Mouse (Mus musculus): ENCODE data around the gene Hist1h3a. TPM values are rescaled to one million over a fixed set of nuclear protein-coding genes. Genes with fewer than 3 reads are reported as not detected.
"Not testable (repeated sequence)": the region's sequence is repeated elsewhere in the genome, so short reads cannot be mapped to it uniquely, and the experiment has no call there.

Gene Hist1h3a
- polyA plus RNA-seq, 1 experiment: 0.43 TPM

DNA sequence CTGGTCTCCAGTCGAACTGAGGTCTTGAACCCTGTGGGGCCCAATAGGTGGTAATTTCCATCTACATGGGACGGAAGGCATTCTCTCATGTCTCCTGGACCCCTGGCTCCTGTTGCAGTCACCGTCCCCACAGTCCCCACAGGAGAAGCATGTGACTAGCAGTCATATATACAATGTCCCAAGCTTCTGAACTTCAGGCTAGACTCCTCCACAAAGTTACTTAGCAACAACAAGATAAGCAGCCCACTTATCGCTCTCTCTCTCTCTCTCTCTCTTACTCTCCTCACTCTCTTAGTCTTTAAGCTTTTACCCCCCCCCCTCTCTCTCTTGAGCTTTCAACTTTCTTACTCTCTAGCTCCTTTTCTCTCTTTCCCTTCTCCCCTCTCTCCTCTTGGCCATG lies 37.9 kb downstream of the Hist1h3a start:
- DNase-seq: no peak
- Histone ChIP-seq H3K27me3 (ENCODE audit: control insufficient read depth, insufficient read depth, low read length) (no peaks in the 10 kb centered on the region), H3K4me1 (ENCODE audit: control insufficient read depth, insufficient read depth, low read length) (no peaks in the 10 kb centered on the region), H3K4me3 (replicated peaks; ENCODE audit: insufficient read depth, low read depth, low read length) (no peak overlapping the region), H3K27ac (ENCODE audit: insufficient read depth, low read length) (no peak overlapping the region)
- TF ChIP-seq POLR2A (IDR thresholded peaks at IDR 0.05; ENCODE audit: borderline replicate concordance, insufficient read depth, low read length): no peak
- TF ChIP-seq CTCF (IDR thresholded peaks at IDR 0.05; ENCODE audit: borderline replicate concordance, insufficient read depth, low read depth, low read length): no peak
- WGBS: 83% methylated on average over 4 of the region's 4 CpGs

DNA sequence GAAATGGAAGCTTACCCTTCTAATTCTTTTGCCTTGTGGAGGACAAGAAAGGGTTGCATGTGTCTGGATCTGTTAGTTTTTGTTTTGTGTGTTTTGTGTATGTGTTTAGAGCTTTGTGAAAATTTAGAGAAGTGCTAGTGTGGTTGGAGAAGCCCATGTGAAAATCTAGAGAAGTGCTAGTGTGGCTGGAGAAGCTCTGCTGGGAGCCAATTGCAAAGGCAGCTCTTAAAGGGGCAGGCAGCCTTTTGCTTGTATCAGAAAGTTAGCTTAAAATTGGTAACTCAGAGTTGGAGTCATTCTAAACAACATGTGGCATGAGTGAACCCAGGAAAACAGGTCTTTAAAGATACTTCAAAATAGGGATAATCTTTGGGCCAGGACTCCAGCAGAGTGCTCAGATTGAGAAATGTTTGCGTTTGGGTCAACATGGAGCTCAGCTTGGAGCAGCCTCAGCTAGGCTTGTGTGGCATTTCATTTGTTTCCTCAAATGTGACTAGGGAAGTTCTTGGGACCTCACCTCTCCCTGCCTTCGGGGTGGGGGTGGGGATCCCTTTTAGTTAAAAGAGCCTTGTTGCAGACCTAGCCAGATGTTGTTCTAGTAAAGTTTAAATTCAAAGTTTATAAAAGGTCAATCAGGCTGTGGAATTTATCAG lies 44.5 kb downstream of the Hist1h3a start:
- H3K27ac ChIP-seq (ENCODE audit: insufficient read depth, low read length); DNase-seq; H3K4me1 ChIP-seq (ENCODE audit: control insufficient read depth, insufficient read depth, low read length); H3K27me3 ChIP-seq (ENCODE audit: control insufficient read depth, insufficient read depth, low read length); H3K4me3 ChIP-seq (replicated peaks; ENCODE audit: insufficient read depth, low read depth, low read length): not testable (repeated sequence)
- 23% methylated on average over 2 of the region's 2 CpGs for whole genome bisulfite sequencing

DNA sequence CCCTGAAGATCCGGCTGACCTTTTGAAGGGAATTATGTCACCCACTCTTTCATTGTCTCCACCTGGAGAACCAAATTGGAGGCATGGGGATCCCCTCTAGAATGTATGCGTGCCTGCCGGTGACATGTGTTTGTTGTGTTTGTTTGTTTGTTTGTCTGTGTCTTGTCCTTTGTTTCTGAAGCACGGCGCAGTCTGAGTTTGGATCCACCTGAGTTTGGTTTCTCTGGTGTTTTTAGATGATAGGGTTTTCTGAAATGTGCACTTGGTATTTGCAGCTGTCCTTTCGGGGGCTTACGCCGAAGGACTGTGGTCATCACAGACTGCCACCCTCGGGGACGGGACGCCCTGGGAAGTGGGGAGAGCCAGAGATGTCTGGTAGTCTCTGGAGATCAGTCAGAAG lies 45.0 kb downstream of the Hist1h3a start:
- Histone ChIP-seq H3K27me3 (ENCODE audit: control insufficient read depth, insufficient read depth, low read length) (no peaks in the 10 kb centered on the region), H3K4me3 (replicated peaks; ENCODE audit: insufficient read depth, low read depth, low read length) (no peak overlapping the region), H3K27ac (ENCODE audit: insufficient read depth, low read length) (no peak overlapping the region), H3K4me1 (ENCODE audit: control insufficient read depth, insufficient read depth, low read length) (no peaks in the 10 kb centered on the region)
- no peak for TF ChIP-seq POLR2A (IDR thresholded peaks at IDR 0.05; ENCODE audit: borderline replicate concordance, insufficient read depth, low read length)
- TF ChIP-seq CTCF (IDR thresholded peaks at IDR 0.05; ENCODE audit: borderline replicate concordance, insufficient read depth, low read depth, low read length): no peak
- WGBS: 59% methylated on average over 11 of the region's 11 CpGs
- DNase-seq: no peak

DNA sequence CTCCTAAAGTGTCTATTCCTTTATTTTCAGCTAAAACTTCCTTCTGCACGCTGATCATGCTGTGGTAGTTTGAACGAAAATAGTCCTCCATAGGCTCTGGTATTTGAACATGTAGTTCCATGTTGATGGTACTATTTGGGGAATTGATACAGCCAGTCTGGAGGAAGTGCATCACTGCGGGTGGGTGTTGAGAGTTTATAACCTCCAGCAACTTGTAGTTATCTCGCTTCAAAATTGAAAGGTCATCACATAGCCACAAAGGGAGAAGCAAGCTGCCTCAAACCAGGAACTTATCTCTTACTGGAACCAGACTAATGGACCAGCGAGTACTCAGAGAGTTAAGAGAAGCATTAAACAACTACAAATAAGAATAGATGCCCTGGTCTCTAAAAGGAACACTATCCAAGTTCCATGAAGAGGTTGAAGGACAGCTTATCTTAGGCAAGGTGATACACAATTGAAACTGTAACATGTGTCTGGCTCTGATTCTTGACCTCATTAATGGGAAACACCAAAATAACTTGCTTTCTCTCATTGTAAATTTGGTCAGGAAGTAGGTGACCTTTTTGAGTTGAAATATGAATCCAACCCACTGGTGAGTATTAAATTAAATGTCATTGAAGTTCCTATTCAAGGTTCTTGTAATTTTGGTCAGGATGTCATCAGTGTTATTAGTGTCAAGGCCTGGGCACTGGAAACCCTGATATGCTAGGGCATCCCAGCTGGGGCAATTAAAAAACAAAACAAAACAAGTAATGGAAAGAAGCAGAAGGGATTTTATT lies 45.7 kb downstream of the Hist1h3a start:
- TF ChIP-seq CTCF (IDR thresholded peaks at IDR 0.05; ENCODE audit: borderline replicate concordance, insufficient read depth, low read depth, low read length) (no peak), POLR2A (IDR thresholded peaks at IDR 0.05; ENCODE audit: borderline replicate concordance, insufficient read depth, low read length) (no peak)
- WGBS: 82% methylated on average over 5 of the region's 5 CpGs
- H3K27me3 ChIP-seq (ENCODE audit: control insufficient read depth, insufficient read depth, low read length): no peaks in the 10 kb centered on the region
- no peak for DNase-seq
- no peak overlapping the region for H3K27ac ChIP-seq (ENCODE audit: insufficient read depth, low read length)
- no peak overlapping the region for H3K4me3 ChIP-seq (replicated peaks; ENCODE audit: insufficient read depth, low read depth, low read length)
- H3K4me1 ChIP-seq (ENCODE audit: control insufficient read depth, insufficient read depth, low read length): no peaks in the 10 kb centered on the region

Other genes with a start within 250 kb of the Hist1h3a start
- gene Hist1h4h, start 231.3 kb downstream of the Hist1h3a start, polyA plus RNA-seq (2012; rRNA removed): 33.0 and 35.8 TPM in 2 replicates
- gene Hist1h2af, start 228.5 kb downstream of the Hist1h3a start, polyA plus RNA-seq (2012; rRNA removed): 0.60 and 2.4 TPM in 2 replicates
- gene Hist1h3g, start 227.0 kb downstream of the Hist1h3a start, polyA plus RNA-seq (2012; rRNA removed): 0.29 TPM in 1 of 2 replicates, not detected in the other
- 0.33 and 0.34 TPM in 2 replicates for gene Hist1h2bh, start 219.0 kb downstream of the Hist1h3a start, polyA plus RNA-seq (2012; rRNA removed)
- gene Hist1h3f, start 218.3 kb downstream of the Hist1h3a start, polyA plus RNA-seq (2012; rRNA removed): 0.32 and 0.33 TPM in 2 replicates
- 4.7 and 7.0 TPM in 2 replicates for gene Hist1h4f, start 210.7 kb downstream of the Hist1h3a start, polyA plus RNA-seq (2012; rRNA removed)
- gene Hist1h1d, start 209.1 kb downstream of the Hist1h3a start, polyA plus RNA-seq (2012; rRNA removed): 0.05 and 0.14 TPM in 2 replicates
- 1.5 and 3.2 TPM in 2 replicates for gene Hist1h3e, start 200.0 kb downstream of the Hist1h3a start, polyA plus RNA-seq (2012; rRNA removed)
- 0.33 and 0.60 TPM in 2 replicates for gene Hist1h2ae, start 191.2 kb downstream of the Hist1h3a start, polyA plus RNA-seq (2012; rRNA removed)
- 7.3 and 9.3 TPM in 2 replicates for gene Hist1h2bg, start 191.0 kb downstream of the Hist1h3a start, polyA plus RNA-seq (2012; rRNA removed)
- 0.65 and 0.98 TPM in 2 replicates for gene Hist1h2bf, start 188.2 kb downstream of the Hist1h3a start, polyA plus RNA-seq (2012; rRNA removed)
- 1.2 and 1.9 TPM in 2 replicates for gene Hist1h2ad, start 188.0 kb downstream of the Hist1h3a start, polyA plus RNA-seq (2012; rRNA removed)
- 2.0 and 2.8 TPM in 2 replicates for gene Hist1h3d, start 186.6 kb downstream of the Hist1h3a start, polyA plus RNA-seq (2012; rRNA removed)
- gene Hist1h4d, start 180.8 kb downstream of the Hist1h3a start, polyA plus RNA-seq (2012; rRNA removed): 5.8 and 8.0 TPM in 2 replicates
- gene Hist1h2be, start 141.3 kb downstream of the Hist1h3a start, polyA plus RNA-seq (2012; rRNA removed): 4.2 and 5.5 TPM in 2 replicates
- 4.1 and 6.1 TPM in 2 replicates for gene Hist1h1e, start 139.8 kb downstream of the Hist1h3a start, polyA plus RNA-seq (2012; rRNA removed)
- 0.85 and 1.1 TPM in 2 replicates for gene Hist1h2ac, start 78.4 kb downstream of the Hist1h3a start, polyA plus RNA-seq (2012; rRNA removed)
- gene Hist1h2bc, start 78.2 kb downstream of the Hist1h3a start, polyA plus RNA-seq (2012; rRNA removed): 109 and 119 TPM in 2 replicates
- gene Hist1h1t, start 66.6 kb downstream of the Hist1h3a start, polyA plus RNA-seq (2012; rRNA removed): not detected in 2 replicates
- gene Hist1h4c, start 63.9 kb downstream of the Hist1h3a start, polyA plus RNA-seq (2012; rRNA removed): 5.8 and 9.1 TPM in 2 replicates
- 6.2 and 7.1 TPM in 2 replicates for gene Hfe, start 51.5 kb downstream of the Hist1h3a start, polyA plus RNA-seq (2012; rRNA removed)
- 34.6 and 42.8 TPM in 2 replicates for gene Hist1h1c, start 23.6 kb downstream of the Hist1h3a start, polyA plus RNA-seq (2012; rRNA removed)
- gene Hist1h3c, start 16.8 kb downstream of the Hist1h3a start, polyA plus RNA-seq (2012; rRNA removed): 0.23 and 0.30 TPM in 2 replicates
- gene Hist1h2bb, start 15.7 kb downstream of the Hist1h3a start, polyA plus RNA-seq (2012; rRNA removed): 0.56 and 0.97 TPM in 2 replicates
- gene Hist1h2ab, start 11.3 kb downstream of the Hist1h3a start, polyA plus RNA-seq (2012; rRNA removed): 1.1 TPM in 1 of 2 replicates, not detected in the other
- gene Hist1h3b, start 10.1 kb downstream of the Hist1h3a start, polyA plus RNA-seq (2012; rRNA removed): 0.40 TPM in 1 of 2 replicates, not detected in the other
- gene Hist1h4b, start 5.4 kb downstream of the Hist1h3a start, polyA plus RNA-seq (2012; rRNA removed): 4.8 and 5.4 TPM in 2 replicates
- 3.5 and 4.7 TPM in 2 replicates for gene Hist1h4a, start 1.2 kb downstream of the Hist1h3a start, polyA plus RNA-seq (2012; rRNA removed)
- gene Hist1h1a, start 1.3 kb upstream of the Hist1h3a start, polyA plus RNA-seq (2012; rRNA removed): 0.52 TPM in 1 of 2 replicates, not detected in the other
- 0.08 and 0.10 TPM in 2 replicates for gene Trim38, start 7.5 kb upstream of the Hist1h3a start, polyA plus RNA-seq (2012; rRNA removed)
- not detected in 2 replicates for gene Slc17a2, start 44.6 kb upstream of the Hist1h3a start, polyA plus RNA-seq (2012; rRNA removed)
- 0.02 TPM in 1 of 2 replicates, not detected in the other for gene Slc17a3, start 77.0 kb upstream of the Hist1h3a start, polyA plus RNA-seq (2012; rRNA removed)
- gene Slc17a1, start 105.4 kb upstream of the Hist1h3a start, polyA plus RNA-seq (2012; rRNA removed): not detected in 2 replicates
- gene Slc17a4, start 152.6 kb upstream of the Hist1h3a start, polyA plus RNA-seq (2012; rRNA removed): not detected in 2 replicates
- not detected in 2 replicates for gene Hist1h2ba, start 171.8 kb upstream of the Hist1h3a start, polyA plus RNA-seq (2012; rRNA removed)
- not detected in 2 replicates for gene Hist1h2aa, start 172.1 kb upstream of the Hist1h3a start, polyA plus RNA-seq (2012; rRNA removed)
- gene Scgn, start 228.8 kb upstream of the Hist1h3a start, polyA plus RNA-seq (2012; rRNA removed): 0.11 and 0.21 TPM in 2 replicates